Mouse (Mus musculus): ENCODE measurements at regions not wholly inside any gene's neighbourhood (a gene's known extent, or its start where the extent isn't known, plus 50 kb on each side); places are given as distances from the start of the nearest gene placed in this dataset.
A peak's percentile ranks its signal among the peaks of the same experiment; 100 is the strongest.
"Not testable (repeated sequence)": the region's sequence is repeated elsewhere in the genome, so short reads cannot be mapped to it uniquely, and the experiment has no call there.

- ATAC-seq (replicated peaks; ENCODE audit: insufficient number of reproducible peaks, low FRiP score, low TSS enrichment, poor library complexity, severe bottlenecking) = not testable (repeated sequence)
These were observed 672.2 kb downstream of the Dad1 start for GRCm38 (mm10) chr14:53581734-53582133.

DNA sequence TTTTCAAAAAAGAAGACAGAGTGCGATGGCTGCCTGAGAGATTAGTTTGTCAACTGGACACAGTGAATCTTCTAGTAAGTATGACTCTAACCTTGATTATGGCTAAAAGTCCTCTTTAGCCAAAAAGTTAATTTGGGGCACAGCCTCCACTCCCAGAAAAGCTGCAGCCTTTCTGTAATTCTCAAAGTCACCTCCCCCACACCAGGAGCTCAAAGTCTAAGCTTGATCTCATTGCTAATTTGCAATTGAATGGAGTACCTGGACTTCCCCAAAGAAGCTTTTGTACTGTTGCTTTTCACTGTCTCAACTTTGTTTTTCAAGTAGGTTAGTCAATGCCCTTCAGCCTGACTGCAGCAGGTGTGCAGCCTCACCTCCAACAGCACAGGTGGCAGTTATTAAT is 677.0 kb downstream of the Dad1 start:
- not testable (repeated sequence) for ATAC-seq (replicated peaks; ENCODE audit: insufficient number of reproducible peaks, low FRiP score, low TSS enrichment, poor library complexity, severe bottlenecking)

DNA sequence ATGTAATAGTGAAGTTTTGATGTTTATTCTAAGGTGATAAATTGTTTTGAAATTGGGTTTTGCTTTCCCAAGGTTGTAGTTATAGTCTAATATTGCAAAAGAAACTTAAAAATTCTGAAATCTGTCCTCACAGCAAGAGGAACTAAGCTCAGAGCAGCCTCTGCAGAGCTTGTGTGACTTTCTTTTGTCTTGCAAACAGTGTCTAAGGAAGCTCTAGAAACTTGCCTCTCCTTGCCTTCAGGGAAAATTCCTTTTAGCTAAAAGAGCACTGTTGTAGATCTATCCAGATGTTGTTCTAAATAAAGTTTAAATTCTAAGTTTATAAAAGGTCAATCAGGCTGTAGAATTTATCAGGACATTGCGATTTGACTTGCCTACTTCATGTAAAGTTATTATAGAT is 681.2 kb downstream of the Dad1 start:
- not testable (repeated sequence) for ATAC-seq (replicated peaks; ENCODE audit: insufficient number of reproducible peaks, low FRiP score, low TSS enrichment, poor library complexity, severe bottlenecking)

DNA sequence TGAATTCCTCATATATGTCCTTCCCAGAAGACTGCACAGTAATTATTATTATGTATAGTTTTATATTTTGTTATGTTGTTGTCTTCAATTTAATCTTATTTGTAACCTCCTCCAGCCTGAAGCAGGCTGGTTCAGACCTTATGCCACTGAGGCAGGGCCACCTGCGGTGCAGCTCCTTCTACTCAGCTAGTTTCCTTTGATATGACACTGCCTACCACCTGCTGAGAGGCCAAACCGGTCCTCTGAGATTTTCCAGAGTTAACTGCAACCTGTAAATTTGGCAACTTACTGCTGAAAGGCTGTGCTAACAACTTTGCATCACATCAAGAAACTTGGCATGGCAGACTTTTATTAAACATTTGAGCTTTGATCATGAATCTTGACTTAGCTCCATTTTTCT is 691.3 kb downstream of the Dad1 start:
- ATAC-seq (replicated peaks; ENCODE audit: insufficient number of reproducible peaks, low FRiP score, low TSS enrichment, poor library complexity, severe bottlenecking) = no peak

GRCm38 (mm10) chr14:53560146-53560545 is 693.8 kb downstream of the Dad1 start:
- not testable (repeated sequence) for ATAC-seq (replicated peaks; ENCODE audit: insufficient number of reproducible peaks, low FRiP score, low TSS enrichment, poor library complexity, severe bottlenecking)

GRCm38 (mm10) chr14:53559386-53559920 is 694.5 kb downstream of the Dad1 start:
- ATAC-seq (replicated peaks; ENCODE audit: insufficient number of reproducible peaks, low FRiP score, low TSS enrichment, poor library complexity, severe bottlenecking) = not testable (repeated sequence)

GRCm38 (mm10) chr14:53553771-53554170 is 700.1 kb downstream of the Dad1 start:
- no peak for ATAC-seq (replicated peaks; ENCODE audit: insufficient number of reproducible peaks, low FRiP score, low TSS enrichment, poor library complexity, severe bottlenecking)

- ATAC-seq (replicated peaks; ENCODE audit: insufficient number of reproducible peaks, low FRiP score, low TSS enrichment, poor library complexity, severe bottlenecking) = not testable (repeated sequence)
These were observed 706.5 kb downstream of the Dad1 start for GRCm38 (mm10) chr14:53547365-53547764.

DNA sequence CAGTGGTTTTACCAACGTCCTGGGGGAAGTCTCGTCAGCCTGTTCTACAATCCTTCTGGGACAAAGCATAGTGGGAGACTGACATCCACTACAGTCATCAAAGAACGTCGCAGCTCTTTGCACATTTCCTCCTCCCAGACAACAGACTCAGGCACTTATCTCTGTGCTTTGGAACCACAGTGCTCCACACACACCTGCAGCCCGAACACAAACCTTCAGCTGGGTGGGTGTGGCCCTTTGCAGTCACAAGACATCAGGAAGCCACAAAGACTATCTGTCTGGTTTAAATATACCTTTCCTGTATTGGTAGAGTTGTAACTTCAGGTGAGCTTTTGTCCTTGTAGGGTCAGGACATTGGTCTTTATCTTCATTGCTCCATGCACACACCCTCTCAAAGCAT is 708.6 kb downstream of the Dad1 start:
- no peak for ATAC-seq (replicated peaks; ENCODE audit: insufficient number of reproducible peaks, low FRiP score, low TSS enrichment, poor library complexity, severe bottlenecking)

DNA sequence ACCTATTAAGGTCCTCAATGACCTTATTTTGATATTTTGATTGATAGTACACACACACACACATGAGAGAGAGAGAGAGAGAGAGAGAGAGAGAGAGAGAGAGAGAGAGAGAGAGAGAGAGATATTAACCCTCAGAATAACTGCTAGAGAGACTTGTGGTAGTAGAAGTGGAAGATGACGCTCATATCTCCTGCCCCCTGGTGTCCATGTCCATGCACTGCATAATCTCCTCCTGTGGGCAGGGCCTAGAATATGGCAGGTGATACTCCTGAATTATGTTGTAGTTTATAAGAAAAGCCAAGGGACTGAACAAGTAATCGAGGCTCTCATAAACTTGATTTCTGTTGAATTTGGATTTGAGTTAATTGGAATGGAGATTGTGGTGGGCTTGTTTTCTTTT is 712.3 kb downstream of the Dad1 start:
- ATAC-seq (replicated peaks; ENCODE audit: insufficient number of reproducible peaks, low FRiP score, low TSS enrichment, poor library complexity, severe bottlenecking) = not testable (repeated sequence)

- ATAC-seq (replicated peaks; ENCODE audit: insufficient number of reproducible peaks, low FRiP score, low TSS enrichment, poor library complexity, severe bottlenecking) = not testable (repeated sequence)
These were observed 716.0 kb downstream of the Dad1 start for GRCm38 (mm10) chr14:53537895-53538294.

- ATAC-seq (replicated peaks; ENCODE audit: insufficient number of reproducible peaks, low FRiP score, low TSS enrichment, poor library complexity, severe bottlenecking) = not testable (repeated sequence)
These were observed 730.5 kb downstream of the Dad1 start for GRCm38 (mm10) chr14:53523430-53523829.

GRCm38 (mm10) chr14:53518954-53519353 is 735.0 kb downstream of the Dad1 start:
- not testable (repeated sequence) for ATAC-seq (replicated peaks; ENCODE audit: insufficient number of reproducible peaks, low FRiP score, low TSS enrichment, poor library complexity, severe bottlenecking)

DNA sequence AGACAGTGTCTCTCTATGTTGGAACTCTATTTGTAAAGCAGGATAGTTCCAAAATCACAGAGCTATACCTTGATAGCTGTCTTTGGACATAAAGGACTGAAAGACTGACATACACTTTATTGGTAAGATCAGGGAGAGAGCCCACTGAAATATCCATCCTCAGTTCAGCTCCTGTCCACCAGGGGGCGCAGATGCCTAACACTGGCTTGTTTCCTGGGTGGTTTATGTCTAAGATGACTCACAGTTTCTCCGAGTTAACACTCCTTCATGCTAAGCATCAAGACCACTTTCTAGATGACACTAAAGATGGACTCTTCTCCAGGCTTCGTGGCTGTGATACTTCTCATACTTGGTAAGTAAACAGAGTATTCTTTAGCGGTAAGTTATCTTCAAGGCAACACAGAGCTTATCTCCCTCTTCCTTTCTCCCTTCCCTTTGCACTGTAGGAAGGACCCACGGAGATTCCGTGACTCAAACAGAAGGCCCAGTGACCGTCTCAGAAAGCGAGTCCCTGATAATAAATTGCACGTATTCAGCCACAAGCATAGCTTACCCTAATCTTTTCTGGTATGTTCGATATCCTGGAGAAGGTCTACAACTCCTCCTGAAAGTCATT is 737.2 kb downstream of the Dad1 start:
- ATAC-seq (replicated peaks; ENCODE audit: insufficient number of reproducible peaks, low FRiP score, low TSS enrichment, poor library complexity, severe bottlenecking) = peak; percentile 61; the same call in 1 of the 2 replicates

DNA sequence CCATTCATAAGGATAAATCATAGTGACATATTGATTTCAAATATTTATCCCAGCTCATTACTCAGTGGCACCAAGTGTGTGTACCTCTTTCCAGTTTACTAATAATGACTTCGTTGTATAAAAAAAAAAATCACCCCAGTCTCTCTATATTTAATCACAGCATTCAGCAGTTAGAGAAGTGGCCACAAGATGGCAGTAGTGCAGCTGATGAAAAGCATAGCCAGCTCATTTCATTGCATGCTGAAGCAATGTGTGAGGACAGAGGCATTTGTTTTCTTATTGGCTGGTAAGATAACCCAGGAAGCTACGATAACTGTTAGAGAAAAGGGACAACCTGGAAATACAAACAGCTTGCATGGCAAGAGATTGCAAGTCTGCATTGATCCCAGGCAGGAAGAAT is 748.5 kb downstream of the Dad1 start:
- 0 out of 2 replicates have a peak, but pooled peaks have one; percentile 27 for ATAC-seq (replicated peaks; ENCODE audit: insufficient number of reproducible peaks, low FRiP score, low TSS enrichment, poor library complexity, severe bottlenecking)

GRCm38 (mm10) chr14:53488383-53488782 is 765.5 kb downstream of the Dad1 start:
- ATAC-seq (replicated peaks; ENCODE audit: insufficient number of reproducible peaks, low FRiP score, low TSS enrichment, poor library complexity, severe bottlenecking) = not testable (repeated sequence)

DNA sequence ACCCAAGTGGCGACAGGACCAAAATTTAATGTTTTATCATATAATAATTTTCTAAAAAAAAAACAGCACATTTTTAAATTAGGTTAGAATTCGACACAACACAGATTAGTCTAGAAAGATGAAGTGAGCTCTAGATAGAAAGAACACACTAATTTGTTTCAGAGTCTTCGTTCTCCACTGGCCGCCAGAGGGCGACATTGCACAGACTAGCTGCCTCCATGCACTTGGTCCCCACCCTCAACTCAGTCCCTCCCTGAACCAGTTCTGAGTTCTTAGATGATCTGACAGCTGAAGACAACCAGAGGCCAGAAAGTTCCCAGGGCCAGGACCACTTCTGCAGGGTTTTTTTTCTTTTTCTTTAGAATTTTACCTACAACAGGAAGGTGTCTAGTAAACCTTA is 766.3 kb downstream of the Dad1 start:
- ATAC-seq (replicated peaks; ENCODE audit: insufficient number of reproducible peaks, low FRiP score, low TSS enrichment, poor library complexity, severe bottlenecking) = not testable (repeated sequence)

DNA sequence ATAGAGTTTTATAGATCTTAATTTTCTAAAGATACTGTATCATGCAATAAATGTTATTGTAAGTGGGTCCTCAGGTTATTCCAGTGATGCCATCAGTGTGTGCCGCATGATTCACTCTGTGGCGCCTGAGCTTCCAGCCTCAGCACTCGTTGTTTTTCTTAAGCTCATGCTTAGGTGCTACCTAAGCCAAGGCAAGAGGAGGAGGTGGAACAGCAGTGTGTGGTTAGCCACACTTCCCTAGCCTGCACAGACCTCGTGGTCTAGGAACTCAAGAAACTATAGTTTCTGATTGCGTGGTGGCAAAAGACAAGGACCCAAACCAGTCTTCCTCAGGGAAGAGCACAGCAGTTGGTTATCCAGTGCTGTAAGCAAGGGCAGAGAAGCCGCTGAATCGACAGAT is 779.7 kb downstream of the Dad1 start:
- ATAC-seq (replicated peaks; ENCODE audit: insufficient number of reproducible peaks, low FRiP score, low TSS enrichment, poor library complexity, severe bottlenecking) = not testable (repeated sequence)

- not testable (repeated sequence) for ATAC-seq (replicated peaks; ENCODE audit: insufficient number of reproducible peaks, low FRiP score, low TSS enrichment, poor library complexity, severe bottlenecking)
These were observed 793.1 kb downstream of the Dad1 start for GRCm38 (mm10) chr14:53460790-53461189.

DNA sequence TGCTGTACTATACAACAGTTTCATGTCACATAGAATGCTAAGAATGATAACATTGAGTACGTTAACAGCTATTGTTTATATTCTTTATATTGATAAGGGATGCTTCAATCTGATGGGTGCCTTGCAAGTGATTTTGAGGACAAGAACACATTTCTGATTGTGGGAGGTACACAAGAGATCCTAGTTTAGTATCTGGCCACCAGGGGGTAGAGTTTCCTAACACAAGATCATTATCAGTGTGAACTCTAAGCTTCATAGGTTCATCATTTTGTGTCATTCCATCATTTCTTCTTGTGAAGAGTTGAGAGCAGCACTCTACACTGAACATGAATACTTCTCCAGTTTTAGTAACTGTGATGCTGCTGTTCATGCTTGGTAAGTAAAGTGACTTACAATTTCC is 799.9 kb downstream of the Dad1 start:
- ATAC-seq (replicated peaks; ENCODE audit: insufficient number of reproducible peaks, low FRiP score, low TSS enrichment, poor library complexity, severe bottlenecking) = no peak

DNA sequence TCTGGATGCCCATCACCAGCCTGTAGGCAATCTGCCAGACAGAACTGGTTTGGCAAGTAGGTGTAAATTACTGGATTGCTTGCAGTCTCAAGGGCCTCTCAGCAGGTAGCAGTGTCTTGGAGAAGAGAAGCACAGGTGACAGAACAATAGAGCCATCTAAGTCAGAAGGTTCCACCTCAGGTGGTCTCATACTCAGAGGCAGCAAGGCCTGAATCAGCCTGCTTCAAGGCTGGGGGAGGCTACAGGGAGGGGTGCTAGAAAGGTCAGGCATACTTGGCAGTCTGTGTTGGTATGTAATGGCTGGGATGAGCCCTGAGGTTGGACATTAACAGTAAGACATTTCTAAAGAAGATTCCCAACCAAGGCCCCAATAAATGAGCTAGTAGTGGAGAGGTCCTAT is 814.3 kb downstream of the Dad1 start:
- ATAC-seq (replicated peaks; ENCODE audit: insufficient number of reproducible peaks, low FRiP score, low TSS enrichment, poor library complexity, severe bottlenecking) = not testable (repeated sequence)

Data from monocyte, adult 5-6 weeks (primary cell).